Mouse (Mus musculus): Measurements from ENCODE around the gene Zfp710.
"Not testable (repeated sequence)": the region's sequence is repeated elsewhere in the genome, so short reads cannot be mapped to it uniquely, and the experiment has no call there.

The Zfp710 gene

DNA sequence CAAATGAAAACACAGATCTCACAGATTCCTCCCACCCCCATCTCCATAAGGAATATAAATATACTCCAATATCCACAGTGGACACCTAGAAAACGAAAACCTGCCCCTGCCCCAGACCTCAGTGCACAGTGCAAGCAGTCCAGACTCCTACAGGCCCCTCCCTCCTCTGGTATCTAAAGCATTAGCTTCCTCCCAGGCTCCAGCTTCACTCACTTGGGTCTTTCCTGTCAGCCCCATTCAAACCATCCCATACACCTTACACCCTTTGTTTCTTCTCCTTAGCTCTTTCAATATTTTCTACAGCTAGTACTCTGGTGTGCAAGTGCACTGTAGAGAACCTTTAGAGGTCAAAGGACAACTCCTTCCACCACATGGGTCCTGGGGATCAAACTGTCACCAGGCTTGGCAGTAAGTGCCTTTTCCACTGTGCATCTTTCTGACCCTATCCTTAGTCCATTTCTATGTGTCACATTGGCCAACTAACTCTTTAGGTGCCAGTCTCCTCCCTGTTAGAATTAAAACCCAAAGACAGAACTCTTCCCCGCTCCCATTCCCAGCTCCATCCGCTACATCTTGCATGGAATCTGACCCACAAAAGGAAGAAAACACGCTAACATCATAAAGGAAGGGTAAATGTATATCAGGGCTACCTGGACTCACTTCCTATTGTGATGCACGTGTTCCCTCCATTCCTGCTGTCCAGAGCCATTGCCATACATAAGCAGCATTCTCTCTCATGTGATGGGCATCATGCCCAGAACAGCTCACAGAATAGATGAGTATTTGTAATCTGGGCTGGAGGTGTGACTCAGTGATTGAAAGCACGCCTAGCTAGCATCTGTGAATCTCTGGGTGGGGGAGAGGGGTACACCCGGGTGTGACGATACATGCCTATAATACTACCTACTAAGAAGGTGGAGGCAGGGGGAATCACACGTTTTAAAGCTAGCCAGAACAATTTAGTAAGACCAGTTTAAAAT, 86.7 kb downstream of the Zfp710 start:
- DNase-seq (ENCODE audit: low spot score in 2 of 2): no peak

DNA sequence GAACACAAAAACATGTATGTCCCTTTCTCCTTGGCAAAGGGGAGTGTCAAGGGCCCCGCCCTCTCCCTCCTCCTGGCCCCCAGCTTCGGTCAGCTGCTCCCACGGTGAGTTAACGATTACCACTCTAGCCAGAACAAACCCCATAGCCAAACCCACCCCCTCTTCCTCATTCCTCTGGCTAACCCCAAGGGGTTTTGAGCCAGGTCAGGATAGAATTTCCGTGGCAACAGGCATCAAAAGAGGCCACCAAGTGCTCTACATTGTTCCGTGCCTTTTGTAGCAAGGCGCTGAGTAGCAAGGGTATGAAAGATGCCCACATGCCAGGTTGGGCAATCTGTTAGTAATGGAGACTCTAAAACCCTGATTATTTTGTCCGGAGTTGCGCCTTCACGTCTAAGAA, 89.4 kb downstream of the Zfp710 start:
- DNase-seq (ENCODE audit: low spot score in 2 of 2): no peak

DNA sequence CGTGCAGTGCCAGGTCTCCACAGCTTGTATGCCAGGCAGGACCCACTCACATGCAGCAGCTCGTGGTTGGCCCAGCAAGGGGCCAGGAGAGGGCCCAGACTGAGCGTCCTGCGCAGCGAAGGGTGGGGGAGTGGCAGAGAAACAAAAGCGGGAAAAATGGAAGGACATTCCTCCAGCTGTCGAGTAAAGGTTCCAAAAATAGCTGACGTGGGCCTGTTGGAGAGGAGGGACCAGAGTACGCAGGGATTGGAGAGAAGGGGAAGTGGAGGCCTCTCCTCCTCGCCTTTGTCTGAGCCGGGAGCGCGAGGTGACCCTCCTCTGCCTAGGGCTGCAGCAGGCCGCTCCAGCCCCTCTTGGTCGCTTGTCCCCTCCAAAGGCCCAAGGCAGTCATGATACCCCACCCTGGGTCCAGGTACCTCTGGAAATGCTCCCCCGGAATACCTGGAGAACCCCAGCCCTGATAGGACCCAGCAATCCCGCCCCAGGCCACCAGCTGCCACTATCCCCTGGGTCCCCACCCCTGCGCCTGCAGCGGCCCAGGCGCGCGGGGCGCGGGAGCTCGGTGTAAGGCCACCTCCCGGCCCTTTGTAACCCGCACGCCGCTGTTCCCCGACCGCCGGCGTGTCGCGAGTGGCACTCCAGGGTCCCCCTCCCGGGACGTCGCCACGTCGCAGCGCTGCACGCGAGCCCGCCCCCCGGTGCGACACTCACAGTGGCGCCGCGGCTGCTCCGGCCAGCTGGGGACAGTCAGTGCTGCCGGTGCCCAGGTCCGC, 90.0 kb downstream of the Zfp710 start:
- peak; percentile 39 to 52 for DNase-seq (ENCODE audit: low spot score in 2 of 2)

GRCm38 (mm10) chr7:80115224-80115590, 90.6 kb downstream of the Zfp710 start, which contains the start of gene Idh2:
Idh2 (minus strand) TSS chr7:80115392.
- DNase-seq (ENCODE audit: low spot score in 2 of 2): peak; percentile 87 to 91

DNA sequence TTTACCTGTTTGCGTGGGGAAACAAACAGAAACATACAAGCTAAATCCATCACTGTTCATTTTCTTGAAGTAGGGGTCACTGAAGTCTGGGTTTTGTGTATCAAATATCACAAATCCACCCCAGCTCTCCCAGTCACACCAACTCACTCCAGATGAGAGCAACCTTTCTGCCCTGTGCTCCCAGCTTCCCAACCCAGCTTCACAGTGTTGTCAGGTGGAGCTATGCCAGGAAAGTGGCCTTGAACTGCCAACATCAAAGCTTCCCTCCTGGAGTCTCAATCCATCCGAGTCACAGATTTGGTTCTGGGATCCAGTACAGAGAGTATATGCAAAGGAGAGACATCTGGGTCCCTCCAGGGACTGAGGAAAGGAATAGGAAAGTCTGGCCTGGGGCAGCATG, 91.5 kb downstream of the Zfp710 start:
- DNase-seq (ENCODE audit: low spot score in 2 of 2): no peak

DNA sequence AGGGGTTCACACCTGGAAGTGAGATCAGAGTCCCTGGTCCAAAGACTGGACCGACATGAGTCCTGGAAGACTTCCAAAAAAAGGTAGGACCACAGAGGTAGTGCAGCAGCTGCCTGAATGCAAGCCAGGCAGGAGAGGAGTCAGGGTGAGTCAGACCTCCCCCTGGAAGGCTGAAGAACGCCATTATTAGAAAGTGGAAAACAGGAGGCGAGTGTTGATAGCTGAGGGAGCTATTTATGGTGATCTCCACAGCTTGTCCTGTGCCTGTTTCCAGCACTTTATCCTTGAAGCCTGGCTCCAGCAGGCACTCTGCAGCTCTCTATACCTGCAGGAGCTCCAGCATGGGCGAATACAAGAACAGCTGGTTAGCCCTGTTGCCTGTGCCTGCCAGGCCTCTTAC, 94.6 kb downstream of the Zfp710 start:
- DNase-seq (ENCODE audit: low spot score in 2 of 2): no peak

GRCm38 (mm10) chr7:80121083-80121482, 96.5 kb downstream of the Zfp710 start:
- DNase-seq (ENCODE audit: low spot score in 2 of 2): no peak

GRCm38 (mm10) chr7:80123115-80123514, 98.5 kb downstream of the Zfp710 start:
- no peak for DNase-seq (ENCODE audit: low spot score in 2 of 2)

DNA sequence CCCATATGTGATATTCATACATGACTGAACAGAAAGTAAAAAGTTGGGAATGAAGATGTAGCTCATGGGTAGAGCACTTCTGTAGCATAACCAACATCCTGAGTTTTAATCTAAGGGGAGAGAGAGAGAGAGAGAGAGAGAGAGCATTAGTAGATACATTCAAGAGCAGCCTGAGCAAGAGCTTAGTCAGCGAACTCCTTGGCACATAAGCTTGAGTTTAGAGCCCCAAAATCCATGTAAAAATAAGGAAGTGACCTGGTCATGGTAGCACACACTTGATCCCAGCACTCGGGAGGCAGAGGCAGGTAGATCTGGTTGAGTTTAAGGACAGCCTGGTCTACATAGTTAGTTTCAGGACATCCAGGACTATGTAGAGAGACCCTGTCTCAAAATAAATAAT, 99.1 kb downstream of the Zfp710 start:
- DNase-seq (ENCODE audit: low spot score in 2 of 2): no peak

- DNase-seq (ENCODE audit: low spot score in 2 of 2): no peak
Measured at GRCm38 (mm10) chr7:80129278-80129677, 104.7 kb downstream of the Zfp710 start.

DNA sequence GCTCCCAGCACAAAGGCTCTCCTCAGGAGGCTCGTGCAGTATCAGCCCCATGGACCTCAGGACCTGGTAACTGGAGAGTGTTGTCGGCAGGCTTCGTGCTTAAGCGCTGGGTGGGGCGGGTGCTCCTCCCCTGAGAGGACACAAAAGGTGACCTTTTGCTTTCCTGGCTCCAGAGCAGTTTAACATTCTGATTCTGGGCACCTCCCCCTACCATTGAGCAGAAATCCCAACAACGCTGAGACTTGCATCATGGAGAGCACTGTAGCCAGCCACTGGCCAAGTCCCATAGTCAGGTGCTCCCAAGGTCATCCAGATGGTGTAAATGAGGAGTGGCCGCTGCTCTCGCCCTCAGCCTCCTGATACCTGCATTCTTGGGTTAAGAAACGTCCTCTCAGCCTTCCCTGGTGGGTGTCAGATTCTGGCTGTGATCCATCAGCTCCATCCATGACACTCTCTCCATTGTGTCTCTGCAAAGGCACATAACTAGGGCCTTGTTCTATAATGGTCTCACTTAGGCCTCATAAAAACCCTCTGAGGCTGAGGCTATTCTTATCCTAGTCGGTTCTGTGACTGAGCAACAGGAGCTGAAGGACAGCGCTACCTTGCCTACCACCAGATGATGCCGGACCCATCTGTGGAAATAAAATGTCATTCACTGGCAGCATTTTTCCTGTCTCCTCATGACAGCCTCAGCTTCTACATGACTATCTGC, 105.9 kb downstream of the Zfp710 start:
- no peak for DNase-seq (ENCODE audit: low spot score in 2 of 2)

DNA sequence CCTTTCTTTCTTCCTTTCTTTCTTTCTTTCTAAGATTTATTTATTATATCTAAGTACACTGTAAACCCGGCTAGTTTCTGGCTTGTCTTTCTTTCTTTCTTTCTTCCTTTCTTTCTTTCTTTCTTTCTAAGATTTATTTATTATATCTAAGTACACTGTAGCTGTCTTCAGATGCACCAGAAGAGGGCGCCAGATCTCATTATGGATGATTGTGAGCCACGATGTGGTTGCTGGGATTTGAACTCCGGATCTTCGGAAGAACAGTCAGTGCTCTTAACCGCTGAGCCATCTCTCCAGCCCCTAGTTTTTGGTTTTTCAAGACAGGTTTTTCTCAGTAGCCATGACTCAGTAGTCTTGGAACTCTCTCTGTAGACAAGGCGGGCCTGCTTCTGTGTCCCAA, 106.7 kb downstream of the Zfp710 start:
- DNase-seq (ENCODE audit: low spot score in 2 of 2): not testable (repeated sequence)

- no peak for DNase-seq (ENCODE audit: low spot score in 2 of 2)
Measured at GRCm38 (mm10) chr7:80132541-80132940, 107.9 kb downstream of the Zfp710 start.

DNA sequence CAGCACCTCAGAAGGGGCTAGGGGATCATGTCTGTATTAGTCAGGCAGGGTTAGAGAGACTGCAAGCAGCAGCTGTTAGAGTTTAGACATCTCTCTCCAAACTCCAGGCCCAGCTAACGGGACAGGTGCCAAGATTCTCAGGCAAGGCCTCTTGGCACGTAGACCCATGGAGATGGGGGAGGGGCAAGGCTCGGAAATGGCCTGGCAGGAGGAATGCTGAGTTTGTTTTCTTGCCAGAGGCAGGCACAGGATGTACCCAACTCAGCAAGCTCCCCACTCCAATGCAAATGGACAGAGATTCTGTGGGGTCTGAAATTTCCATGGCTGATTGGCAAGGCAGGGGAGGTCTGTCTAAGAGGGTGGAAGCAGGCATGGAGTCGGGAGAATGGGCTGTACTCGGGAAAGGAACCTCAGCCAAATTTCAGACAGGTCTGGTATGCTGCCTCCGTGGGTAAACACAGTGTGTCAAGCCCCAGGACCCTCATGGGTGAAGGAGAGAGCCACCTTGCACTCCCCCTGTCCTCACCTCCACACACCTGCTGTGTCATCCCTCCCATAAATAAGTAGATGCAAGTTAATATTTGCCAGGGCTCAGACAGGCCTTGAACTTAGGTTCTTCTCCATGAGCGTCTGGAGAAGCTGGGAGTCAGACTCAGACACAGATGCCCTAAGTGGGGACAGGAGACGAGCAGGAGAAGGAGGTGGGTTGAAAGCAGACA, 110.0 kb downstream of the Zfp710 start:
- DNase-seq (ENCODE audit: low spot score in 2 of 2): peak in 1 of 2 experiments; percentile 68

DNA sequence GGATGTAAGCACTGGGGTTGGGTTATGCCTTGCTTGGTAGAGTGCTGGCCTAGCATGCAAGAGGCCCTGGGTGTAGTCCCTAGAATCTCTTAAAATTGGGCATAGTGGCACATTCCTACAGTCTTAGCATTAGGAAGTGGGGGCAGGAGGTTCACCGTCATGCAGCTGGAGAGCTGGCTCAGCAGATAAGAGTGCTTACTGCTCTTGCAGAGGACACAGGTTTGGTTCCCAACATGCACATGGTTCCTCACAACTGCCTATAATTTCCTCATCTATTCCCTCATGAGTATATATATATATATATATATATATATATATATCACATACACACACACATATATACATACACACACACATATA, 110.5 kb downstream of the Zfp710 start:
- DNase-seq (ENCODE audit: low spot score in 2 of 2): no peak

DNA sequence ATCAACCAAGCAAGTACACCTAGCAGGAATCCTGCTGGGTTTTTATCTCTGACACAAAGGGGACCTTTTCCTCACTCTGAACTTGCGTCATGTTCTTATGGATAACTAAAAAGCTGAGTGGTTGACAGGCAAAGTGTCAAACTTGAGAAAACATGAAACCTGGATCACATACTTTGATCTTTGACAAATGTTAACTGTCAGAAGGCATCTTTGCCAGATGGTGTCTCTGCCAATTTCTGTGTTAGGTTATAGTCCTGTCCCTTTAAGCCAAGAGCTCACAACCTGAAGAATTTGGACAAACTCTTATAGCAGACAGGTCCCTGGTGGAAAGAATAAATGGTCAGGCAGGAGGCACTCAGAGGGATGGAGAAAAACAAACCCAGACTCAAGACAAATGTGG, 113.8 kb downstream of the Zfp710 start:
- no peak for DNase-seq (ENCODE audit: low spot score in 2 of 2)

- peak; percentile 62 to 65 for DNase-seq (ENCODE audit: low spot score in 2 of 2)
Measured at GRCm38 (mm10) chr7:80140815-80141214, 116.2 kb downstream of the Zfp710 start.
